Mouse (Mus musculus) layer of hippocampus, postnatal 25 days (tissue): ENCODE measurements around the gene Atg5. TPM values are rescaled to one million over a fixed set of nuclear protein-coding genes. Genes with fewer than 3 reads are reported as not detected.

ENCODE experiments used
- DNase-seq, 2 experiments: peaks; one replicate each; pipeline ENCODE4 v3.0.0; 2022; ENCODE audit warnings: mixed read lengths in 2 of 2, low spot score in 1 of 2; ENCODE audit errors: extremely low spot score in 1 of 2
- total RNA-seq, 2 experiments: library from RNA; stranded (reverse); gene quantifications; 2 replicates each; pipeline ENCODE4 v1.2.3; 2021

The Atg5 gene
- 10 to 100 TPM; 20.9 to 22.6 TPM for total RNA-seq

DNA sequence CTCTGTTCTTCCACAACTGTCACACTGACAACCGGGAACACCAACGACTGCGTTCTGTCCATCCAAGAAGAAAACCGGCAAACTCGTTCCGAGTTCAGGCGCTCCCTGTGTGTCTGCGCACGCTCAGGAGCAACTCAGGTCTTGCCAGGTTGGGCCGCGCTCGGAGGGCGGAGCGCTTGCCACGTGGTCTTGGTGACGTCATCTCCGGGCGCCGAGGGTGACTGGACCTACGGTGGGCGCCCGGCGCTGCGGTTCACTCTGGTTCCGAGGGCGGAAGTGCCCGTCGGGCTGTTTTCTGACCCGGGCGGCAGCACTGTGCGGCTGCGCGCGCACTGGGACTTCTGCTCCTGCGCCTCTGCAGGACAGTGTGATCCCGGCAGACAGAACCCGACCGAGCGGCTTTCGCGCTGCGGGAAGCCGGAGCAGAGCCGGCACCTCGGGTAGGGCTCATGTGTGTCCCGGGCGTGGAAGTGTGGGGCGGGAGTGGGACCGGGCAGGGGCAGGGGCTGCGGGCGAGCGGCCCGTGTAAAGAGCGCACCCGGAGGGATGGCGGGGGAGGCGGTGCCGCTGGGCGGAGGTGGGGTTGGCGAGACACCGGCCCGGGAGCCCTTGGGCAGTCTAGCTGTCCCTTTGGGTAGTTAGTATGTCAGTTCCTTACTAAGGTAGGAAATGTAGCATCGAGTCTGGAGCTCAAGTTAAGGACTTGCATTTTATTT is at the start of gene Atg5:
Gene Atg5, plus strand, starts transcription at position 214 of the 716 bp plus-strand sequence.
- peak; percentile 98 to 99 for DNase-seq

DNA sequence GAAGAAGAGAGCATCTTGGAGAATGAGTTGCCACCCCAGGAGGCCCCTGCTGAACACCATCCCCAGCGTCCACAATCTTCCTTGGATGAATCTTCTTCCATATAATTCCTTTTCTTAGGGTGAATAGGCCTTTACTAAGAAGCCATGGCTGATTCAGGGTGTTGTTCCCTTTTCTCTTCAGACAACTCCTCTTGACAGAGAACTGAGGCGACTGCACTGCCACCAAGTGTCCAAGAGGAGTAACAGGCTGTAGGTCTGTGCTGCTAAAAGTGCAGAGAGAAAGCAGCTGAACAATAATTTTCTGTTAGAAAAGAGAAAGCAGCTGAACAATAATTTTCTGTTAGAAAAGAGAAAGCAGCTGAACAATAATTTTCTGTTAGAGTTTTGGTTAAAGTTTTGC is 49.1 kb upstream of the Atg5 start:
- peak in 1 of 2 experiments; percentile 7 for DNase-seq

DNA sequence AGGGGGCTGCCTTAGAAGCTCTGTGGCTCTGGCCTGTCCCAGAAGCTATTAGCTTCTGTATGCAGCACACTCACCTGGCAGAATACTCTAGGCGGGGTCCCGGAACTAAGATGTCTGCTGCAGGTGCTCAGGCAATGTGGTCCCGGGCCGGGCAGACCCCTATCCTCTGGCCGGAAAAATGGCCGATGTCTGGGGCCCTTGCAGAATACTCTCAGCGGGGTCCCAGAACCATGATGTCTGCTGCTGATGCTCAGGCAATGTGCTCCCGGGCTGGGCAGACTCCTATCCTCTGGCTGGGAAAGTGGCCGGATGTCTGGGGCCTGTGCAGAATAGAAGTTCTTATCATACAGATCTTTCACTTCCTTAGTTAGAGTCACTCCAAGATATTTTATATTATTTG is 43.8 kb upstream of the Atg5 start:
- DNase-seq, result no peak

DNA sequence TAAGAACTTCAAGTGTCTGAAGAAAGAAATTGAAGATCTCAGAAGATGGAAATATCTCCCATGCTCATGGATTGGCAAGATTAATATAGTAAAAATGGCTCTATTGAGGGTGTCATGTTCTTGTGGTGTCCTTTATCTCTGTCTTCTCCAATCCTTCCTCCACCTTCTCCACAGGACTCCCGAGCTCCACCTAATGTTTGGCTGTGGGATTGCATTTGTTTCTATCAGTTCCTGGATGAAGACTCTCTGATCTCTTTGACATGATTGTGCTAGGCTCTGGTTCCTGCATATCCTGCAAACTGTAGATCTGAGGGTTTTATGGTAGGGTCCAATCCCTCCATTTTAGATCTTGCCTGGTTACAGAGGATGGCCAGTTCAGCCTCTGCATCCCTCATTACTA is 34.8 kb upstream of the Atg5 start:
- DNase-seq, result peak in 1 of 2 experiments; percentile 61

DNA sequence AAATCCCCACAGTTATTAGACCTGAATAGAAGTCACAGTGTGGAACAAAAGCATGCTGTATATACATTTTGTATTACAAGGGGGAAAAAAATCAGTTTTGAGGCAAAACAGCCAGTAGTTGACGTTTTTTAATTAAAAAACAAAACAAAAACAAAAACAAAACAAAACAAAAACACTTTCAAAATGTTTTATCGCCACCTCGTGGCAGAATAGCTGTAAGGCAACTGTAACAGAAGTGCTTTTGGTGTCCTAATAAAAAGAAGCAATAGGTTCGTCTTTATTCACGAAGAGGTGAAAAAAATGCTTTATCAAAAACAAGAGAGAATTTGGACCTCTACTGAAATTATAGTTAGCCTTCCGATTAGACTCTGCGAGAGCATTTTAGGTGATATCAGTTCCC is 32.9 kb upstream of the Atg5 start:
- DNase-seq, result peak in 1 of 2 experiments; percentile 22

DNA sequence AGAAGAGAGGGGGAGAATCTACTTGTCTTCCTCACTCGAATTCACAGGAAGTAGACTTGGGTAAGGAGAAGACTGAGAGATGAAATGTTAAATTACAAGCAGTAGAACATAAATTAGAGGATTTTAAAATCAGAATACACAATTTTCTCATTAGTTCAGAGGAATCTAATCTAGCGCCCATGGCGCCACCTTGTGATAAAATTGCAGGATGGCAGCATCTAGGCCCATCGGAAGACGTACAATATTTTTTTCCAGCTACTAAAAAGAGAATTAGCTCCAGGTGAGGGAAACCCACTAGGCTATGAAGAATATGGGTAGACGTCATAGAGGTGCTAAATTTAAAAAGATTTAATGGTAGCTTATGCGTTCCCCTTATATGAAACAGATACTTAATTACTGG is 11.5 kb upstream of the Atg5 start:
- DNase-seq, result no peak

DNA sequence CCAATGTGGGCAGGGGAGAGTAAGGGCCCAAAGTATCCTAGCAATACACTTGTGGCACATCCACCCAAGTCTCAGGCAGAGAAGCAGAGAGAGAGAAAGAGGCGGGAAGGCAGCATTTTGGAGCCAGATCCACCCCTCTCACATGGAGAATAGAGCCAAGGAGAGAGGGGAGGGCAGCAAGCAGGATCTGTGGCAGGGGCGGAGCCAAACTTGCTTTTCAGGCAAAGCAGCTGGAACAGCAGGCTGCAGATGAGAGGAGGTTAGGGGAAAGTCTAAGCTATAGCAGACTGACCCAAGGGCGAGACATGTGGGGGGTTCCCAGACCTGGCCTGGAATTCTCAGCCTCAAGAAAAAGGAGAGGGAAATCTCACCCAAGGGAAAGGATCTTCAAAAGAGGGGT is 2.3 kb upstream of the Atg5 start:
- no peak for DNase-seq

DNA sequence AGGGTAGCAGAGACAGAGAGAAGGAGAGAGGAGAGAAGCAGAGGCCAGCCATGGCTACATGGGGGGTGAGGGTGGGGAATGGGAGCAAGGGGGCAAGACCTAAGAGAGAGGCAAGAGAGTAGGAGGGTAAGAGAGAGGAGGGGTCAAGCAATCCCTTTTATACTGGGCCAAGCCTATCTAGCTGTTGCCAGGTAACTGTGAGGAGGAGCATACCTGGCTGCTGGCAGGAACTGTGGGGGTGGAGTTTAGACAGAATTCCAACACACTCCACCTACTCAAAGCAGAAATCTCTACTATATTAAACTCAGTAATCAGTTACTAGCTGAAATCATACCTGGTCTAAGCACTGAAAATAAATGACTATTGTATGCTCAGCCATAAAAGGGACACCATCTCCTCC is 1.6 kb upstream of the Atg5 start:
- no peak for DNase-seq

DNA sequence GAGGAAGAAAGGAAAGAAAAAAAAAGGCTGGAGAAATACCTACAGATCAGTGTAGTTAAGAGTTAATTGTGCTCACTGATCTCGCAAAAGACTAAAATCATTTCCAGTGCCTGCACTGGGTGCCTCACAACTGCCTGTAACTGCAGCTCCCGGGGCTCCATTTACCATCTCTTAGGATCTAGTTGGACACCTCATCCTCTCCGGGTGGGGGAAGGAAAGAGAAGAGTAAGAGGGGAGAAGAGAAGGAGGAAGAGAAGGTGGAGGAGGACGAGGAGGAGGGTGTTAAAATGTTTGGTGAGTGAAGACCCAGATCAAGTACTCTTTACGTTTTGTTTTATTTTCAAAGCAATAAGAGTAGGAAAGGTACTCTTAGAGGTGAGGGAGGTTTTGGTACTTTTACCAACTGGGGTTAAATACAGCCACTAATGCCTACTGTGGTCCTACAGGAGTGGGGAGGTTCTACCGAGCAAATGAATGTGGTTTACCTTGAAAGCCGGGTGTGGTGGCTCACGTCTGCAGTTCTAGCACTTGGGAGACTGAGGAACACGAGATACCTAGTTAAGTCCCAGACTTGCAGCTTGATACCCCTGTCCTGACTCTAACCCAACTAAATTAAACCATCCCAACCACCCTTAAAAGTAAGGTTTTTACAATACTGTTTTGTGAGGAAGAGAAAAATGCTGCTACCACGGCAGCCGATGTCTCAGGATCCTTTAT is 574 bp upstream of the Atg5 start:
- DNase-seq, result no peak

DNA sequence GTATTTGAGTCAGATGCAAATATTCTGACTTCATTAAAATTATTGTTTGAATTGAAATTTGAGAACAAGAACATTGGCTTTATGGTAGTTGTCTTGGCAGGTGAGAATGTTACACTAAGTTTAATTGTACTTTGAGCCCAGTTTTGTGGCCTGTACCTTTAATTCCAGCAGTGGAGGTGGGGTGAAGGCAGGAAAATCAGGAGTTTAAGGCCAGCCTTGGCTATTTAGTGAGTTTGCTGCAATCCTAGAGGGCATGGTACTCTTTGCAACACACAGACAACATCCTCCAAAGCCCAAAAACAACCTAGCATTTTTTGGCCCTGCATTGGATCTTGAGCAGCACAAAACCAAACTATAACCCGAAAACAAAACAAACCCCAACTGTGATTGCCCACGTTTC is 1.1 kb downstream of the Atg5 start:
- no peak for DNase-seq

DNA sequence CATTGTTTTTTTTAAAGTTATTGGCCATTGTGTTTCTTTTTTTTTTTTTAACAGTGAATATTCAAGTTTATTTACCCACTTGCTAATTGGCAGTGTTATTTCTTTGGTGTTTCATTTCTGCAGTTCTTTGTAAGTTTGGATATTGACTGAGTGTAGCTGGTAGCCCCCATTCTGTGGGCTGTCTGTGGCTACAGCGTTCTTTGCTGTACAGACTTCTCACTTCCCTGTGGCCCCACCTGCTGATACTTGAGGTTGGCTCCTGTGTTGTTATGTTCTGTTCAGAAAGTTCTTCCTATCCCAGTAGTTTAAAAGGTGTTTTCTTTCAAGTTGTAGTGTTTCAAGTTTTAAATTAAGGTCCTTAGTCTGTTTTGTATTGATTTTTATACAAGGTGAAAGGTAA is 14.2 kb downstream of the Atg5 start:
- DNase-seq, result no peak

DNA sequence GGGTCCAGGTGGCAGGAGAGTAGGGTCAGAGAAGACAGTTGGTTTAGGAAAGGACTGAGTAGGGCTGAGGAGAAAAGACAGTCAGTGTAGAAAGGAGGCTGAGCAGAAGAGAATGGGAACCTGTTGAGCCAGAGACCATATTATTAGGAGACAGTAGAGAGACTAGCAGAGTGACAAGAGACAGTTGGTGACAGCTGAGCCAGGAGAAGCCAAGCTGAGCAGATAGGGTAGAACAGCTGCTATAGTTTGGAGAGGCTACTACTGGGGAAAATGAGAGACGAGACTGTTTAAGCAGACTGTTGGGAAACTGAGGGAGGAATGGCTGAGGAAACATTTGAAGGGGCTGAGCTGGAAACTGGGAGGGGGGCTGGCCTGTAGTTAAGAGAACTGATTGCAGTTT is 16.9 kb downstream of the Atg5 start:
- no peak for DNase-seq

DNA sequence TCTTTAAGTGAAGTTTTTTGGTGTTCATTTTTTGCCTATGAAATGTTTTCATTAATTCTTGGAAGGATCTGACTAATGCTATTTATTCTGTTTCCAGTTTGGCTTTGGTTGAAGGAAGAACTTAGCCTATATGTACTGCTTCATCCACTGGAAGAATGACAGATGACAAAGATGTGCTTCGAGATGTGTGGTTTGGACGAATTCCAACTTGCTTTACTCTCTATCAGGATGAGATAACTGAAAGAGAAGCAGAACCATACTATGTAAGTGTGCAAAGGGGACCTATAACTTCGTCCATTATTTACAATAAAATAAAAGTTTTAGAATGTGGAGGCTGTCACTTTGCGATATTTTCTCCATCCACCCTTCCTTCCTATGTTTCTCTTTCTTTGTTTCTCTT is 17.8 kb downstream of the Atg5 start:
- no peak for DNase-seq

DNA sequence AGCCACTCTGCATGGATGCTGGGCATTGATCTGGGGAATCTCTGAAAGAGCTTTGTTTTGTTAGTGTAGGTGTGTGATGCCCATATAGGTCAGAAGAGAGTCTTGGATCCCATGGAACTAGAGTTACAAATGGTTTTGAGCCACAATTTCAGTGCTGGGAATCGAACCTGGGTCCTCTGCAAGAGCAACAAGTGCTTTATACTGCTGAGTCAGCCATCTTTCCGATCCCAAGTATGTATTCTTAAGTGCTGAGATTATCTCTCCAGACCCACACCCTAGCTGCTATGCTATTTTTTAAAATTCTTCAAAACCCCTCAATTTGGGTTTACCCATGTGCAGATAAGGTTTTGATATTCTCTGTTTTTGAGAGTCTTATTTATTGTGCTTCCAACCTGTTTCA is 22.7 kb downstream of the Atg5 start:
- no peak for DNase-seq

DNA sequence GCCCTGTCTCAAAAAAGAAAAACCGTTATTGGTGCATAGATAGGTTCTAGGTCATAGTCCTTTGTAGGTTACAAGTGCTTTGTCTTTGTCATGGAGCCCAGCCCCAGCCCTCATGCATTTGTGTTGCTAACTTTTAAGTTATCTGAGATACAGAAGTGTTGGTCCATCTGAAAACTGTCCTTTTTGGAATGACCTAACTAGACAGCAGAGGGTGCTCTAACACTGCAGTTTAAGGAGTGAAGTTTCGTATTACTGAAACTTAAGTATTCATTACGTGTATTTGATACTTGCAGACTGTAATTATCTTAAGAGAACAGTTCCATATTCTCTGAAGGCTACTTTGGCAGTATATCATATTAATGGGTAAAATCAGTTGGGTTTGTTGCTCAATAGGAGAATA is 24.0 kb downstream of the Atg5 start:
- DNase-seq, result no peak

DNA sequence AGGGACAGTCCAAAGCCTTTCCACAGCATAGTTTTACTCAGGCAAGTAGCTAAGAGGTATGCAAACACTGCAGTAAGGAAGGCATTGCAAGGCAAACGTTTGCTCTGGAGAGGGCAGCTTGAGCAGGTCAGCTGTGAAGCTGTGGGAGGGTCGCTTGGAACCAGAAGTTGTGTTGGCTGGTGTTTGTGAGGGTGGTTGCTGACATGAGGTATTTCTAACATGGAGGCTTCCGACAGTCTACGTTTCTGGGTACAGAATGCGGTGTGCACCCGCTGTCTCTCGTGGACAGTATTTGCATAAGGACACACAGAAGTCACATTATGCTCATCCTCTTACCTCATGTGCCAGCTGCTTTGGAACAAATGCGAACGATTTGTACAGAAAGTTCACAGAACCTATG is 31.0 kb downstream of the Atg5 start:
- no peak for DNase-seq

DNA sequence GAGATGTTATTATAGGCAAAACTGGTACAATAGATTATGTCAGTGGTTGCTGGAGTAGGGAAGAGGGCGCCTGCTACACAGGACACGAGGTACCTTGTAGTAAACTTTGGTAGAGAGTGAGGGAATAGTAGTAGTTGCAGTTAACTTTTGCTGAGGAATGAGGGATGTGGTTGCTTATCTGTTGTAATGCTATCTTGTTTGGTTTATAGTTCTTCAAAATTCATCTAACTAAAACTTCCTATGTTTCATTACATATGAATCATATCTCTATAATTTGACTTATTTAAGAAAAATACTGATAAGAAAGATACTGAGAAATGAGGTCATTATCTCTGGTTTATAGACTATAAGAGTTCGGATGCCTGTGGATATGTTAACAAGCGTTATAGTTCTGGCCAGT is 31.9 kb downstream of the Atg5 start:
- no peak for DNase-seq

DNA sequence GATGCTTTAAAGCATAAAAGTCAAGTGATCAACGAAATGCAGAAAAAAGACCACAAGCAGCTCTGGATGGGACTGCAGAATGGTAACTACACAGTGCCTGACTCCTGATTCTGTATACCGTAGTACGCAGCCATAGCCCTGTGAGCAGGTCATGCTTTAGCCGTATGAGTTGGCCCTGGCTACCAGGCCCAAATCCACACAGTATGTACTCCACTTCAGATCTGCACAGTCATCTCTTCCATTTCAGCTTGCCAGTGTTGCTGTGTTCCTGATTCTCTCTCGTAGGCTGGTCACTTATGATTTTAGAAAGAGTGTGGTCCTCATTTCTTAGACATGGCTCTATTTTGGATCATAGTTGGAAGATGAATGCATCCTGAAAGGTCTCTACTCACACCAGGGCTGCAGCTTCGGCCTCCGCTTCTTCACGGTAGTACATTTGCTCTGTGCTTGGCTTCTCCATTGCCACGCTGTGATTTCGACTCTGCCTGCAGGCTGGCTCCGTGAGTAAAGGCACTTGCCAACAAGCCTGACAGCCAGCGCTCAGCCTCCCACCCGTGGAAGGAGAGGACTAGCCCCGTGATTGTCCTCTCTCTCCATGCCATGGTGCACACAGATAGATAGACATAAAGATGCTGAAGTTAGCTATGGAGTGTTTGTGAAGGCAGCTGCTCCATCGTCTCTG is 35.6 kb downstream of the Atg5 start:
- no peak for DNase-seq

DNA sequence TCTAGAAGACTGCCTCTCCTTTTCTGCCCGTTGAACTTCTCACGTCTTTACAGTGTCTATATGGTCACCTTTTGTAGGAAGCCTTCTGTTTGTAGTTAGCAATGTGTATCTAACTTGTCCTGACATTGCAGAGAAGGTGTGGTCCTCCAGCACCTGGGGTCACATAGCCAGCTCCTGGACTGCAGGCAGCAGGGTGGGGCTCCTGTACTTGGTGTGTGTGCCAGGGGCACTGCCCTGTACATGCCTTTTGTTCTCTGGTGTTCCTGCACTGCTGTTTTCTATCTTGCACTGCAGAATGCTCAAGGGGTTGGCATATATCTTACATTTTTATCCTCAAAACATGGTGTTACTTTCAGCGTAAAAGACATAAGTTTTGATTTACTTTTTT is 36.2 kb downstream of the Atg5 start:
- DNase-seq, result no peak

DNA sequence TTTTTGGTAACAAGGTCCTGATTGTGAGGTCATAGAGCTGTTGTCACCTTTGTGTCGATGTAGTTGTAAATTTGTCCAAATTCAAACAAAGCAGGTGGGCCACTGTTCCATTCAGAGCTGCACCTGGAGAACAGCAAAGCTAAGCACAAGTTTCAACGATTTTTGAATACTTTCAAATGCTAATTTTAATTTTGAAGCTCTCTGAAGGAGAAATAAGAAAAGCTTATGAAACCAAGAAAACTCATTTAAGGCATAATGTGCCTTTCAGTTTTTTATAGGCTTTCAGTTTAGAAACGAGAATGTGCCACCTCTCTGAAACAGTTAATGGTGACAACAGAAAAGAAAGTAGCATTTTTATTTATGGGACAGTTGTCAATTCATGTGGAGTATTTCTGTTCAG is 36.7 kb downstream of the Atg5 start:
- no peak for DNase-seq

DNA sequence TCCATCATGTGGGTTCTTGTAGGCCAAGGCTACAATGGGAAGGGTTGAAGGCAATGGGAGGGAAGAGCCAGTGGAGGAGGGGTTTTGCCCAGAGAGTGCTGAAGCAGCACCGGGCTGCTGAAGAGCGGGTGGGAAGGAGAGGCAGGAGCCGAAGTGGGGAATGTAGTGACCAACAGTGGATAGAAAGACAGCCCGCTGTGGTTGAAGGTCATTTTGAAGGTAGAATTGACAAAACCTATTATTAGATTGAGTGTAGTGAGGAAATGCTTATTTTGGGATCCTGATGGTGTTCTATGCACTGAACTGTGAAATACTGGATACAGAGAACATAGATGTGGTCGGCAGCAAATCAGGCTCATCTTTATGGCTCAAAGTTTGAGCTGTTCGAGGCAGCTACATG is 38.1 kb downstream of the Atg5 start:
- DNase-seq, result no peak

DNA sequence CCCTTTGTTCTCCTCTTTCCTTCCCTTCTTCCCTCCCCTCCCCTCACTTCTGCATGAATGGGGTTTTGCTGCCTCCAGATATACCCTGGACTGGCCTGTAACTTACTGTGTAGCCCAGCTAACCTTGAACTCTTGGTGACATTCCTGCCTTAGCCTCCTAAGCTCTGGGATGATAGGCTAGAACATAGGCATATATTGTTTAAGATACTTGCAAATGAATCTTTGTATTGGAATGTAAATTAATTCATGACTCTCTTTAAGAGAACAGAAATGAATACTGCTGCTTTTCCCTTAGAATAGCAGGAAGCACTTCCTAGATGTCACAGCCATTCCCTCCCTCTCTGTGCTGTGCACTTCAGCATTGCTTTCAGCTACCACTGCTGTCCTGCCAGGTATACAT is 40.1 kb downstream of the Atg5 start:
- DNase-seq, result no peak
